Mouse (Mus musculus): Measurements from ENCODE around the gene Nfib. TPM values are rescaled to one million over a fixed set of nuclear protein-coding genes. Genes with fewer than 3 reads are reported as not detected.

Gene Nfib
- total and polyA plus RNA-seq, 3 experiments = 0.04 to 0.11 (median 0.09) TPM

- in situ Hi-C loops (cut with MboI; ENCODE audit: low pct_ligation_motif_present, low pct_unique_long_range_greater_than_20kb, low sequenced_read_pairs) (no loop called here), dilution Hi-C loops (cut with MboI; ENCODE audit: extremely low pct_ligation_motif_present, extremely low pct_unique_long_range_greater_than_20kb, low sequenced_read_pairs) (no loop called here)
- Histone ChIP-seq H3K9ac (ENCODE audit: insufficient read depth, low read depth) (no peak overlapping the region), H3K4me3 (replicated peaks in 1 of 3; ENCODE audit: low read depth in 2 of 3, low read length in 2 of 3, poor library complexity in 1 of 3) (no peak overlapping the region), H3K27me3 (replicated peaks) (no peaks in the 10 kb centered on the region), H3K36me3 (replicated peaks in 1 of 2; ENCODE audit: control insufficient read depth in 1 of 2, insufficient read depth in 1 of 2, low read length in 1 of 2) (no peaks in the 10 kb centered on the region), H3K9me3 (replicated peaks; ENCODE audit: low read length) (no peaks in the 10 kb centered on the region), H3K4me2 (ENCODE audit: insufficient read depth, low read depth, poor library complexity, severe bottlenecking) (no peak overlapping the region), H3K4me1 (ENCODE audit: control insufficient read depth in 1 of 2, insufficient read depth in 2 of 2) (peaks cover 2 to 3% of the 10 kb centered on the region in 2 experiments; a peak in 1 of 4 replicates), H3K79me2 (replicated peaks; ENCODE audit: control insufficient read depth, extremely low read depth, insufficient read depth, poor library complexity, severe bottlenecking) (no peaks in the 10 kb centered on the region), H3K27ac (ENCODE audit: insufficient read depth, low read depth) (no peak overlapping the region)
- TF ChIP-seq JUND (conservative IDR thresholded peaks at IDR 0.05; ENCODE audit: low read depth, low read length) (no peak), MEF2A (IDR thresholded peaks at IDR 0.05; ENCODE audit: borderline replicate concordance, low read depth, low read length) (no peak)
- no peak for DNase-seq (ENCODE audit: extremely low read depth)
Measured at GRCm38 (mm10) chr4:82362294-82362693, 343.3 kb downstream of the Nfib start.

- TF ChIP-seq POLR2A (IDR thresholded peaks at IDR 0.05; ENCODE audit: low read depth, low read length) (no peak), TCF12 (IDR thresholded peaks at IDR 0.05; ENCODE audit: low read depth, low read length) (no peak), RAD21 (IDR thresholded peaks at IDR 0.05; ENCODE audit: low read depth, low read length) (no peak), POLR2AphosphoS2 (IDR thresholded peaks at IDR 0.05; ENCODE audit: low read depth, low read length) (no peak), ELF1 (IDR thresholded peaks at IDR 0.05; ENCODE audit: low read depth, low read length) (no peak), EP300 (IDR thresholded peaks at IDR 0.05; ENCODE audit: low read length) (no peak), NRF1 (IDR thresholded peaks at IDR 0.05; ENCODE audit: low read depth, low read length) (no peak), KAT2A (IDR thresholded peaks at IDR 0.05; ENCODE audit: insufficient replicate concordance, low read length) (no peak), MEF2A (IDR thresholded peaks at IDR 0.05; ENCODE audit: borderline replicate concordance, low read depth, low read length) (no peak)
- no peak overlapping the region for H3K4me2 ChIP-seq (ENCODE audit: insufficient read depth, low read depth, poor library complexity, severe bottlenecking)
- no peaks in the 10 kb centered on the region for H3K27me3 ChIP-seq (replicated peaks)
- dilution Hi-C loops (cut with MboI; ENCODE audit: extremely low pct_ligation_motif_present, extremely low pct_unique_long_range_greater_than_20kb, low sequenced_read_pairs) (no loop called here), in situ Hi-C loops (cut with MboI; ENCODE audit: low pct_ligation_motif_present, low pct_unique_long_range_greater_than_20kb, low sequenced_read_pairs) (no loop called here)
- H3K9ac ChIP-seq (ENCODE audit: insufficient read depth, low read depth) = no peak overlapping the region
- DNase-seq (ENCODE audit: extremely low read depth) = no peak
- no peak overlapping the region for H3K27ac ChIP-seq (ENCODE audit: insufficient read depth, low read depth)
- no peaks in the 10 kb centered on the region for H3K79me2 ChIP-seq (replicated peaks; ENCODE audit: control insufficient read depth, extremely low read depth, insufficient read depth, poor library complexity, severe bottlenecking)
- no peaks in the 10 kb centered on the region for H3K9me3 ChIP-seq (replicated peaks; ENCODE audit: low read length)
- peaks cover 2 to 3% of the 10 kb centered on the region in 2 experiments; a peak in 1 of 4 replicates for H3K4me1 ChIP-seq (ENCODE audit: control insufficient read depth in 1 of 2, insufficient read depth in 2 of 2)
- no peaks in the 10 kb centered on the region for H3K36me3 ChIP-seq (replicated peaks in 1 of 2; ENCODE audit: control insufficient read depth in 1 of 2, insufficient read depth in 1 of 2, low read length in 1 of 2)
- H3K4me3 ChIP-seq (replicated peaks in 1 of 3; ENCODE audit: low read depth in 2 of 3, low read length in 2 of 3, poor library complexity in 1 of 3) = no peak overlapping the region
Measured at GRCm38 (mm10) chr4:82360081-82360511, 345.5 kb downstream of the Nfib start.

- dilution Hi-C loops (cut with MboI; ENCODE audit: extremely low pct_ligation_motif_present, extremely low pct_unique_long_range_greater_than_20kb, low sequenced_read_pairs) = no loop called here
- no peaks in the 10 kb centered on the region for H3K79me2 ChIP-seq (replicated peaks; ENCODE audit: control insufficient read depth, extremely low read depth, insufficient read depth, poor library complexity, severe bottlenecking)
- DNase-seq (ENCODE audit: extremely low read depth) = no peak
- no peaks in the 10 kb centered on the region for H3K9me3 ChIP-seq (replicated peaks; ENCODE audit: low read length)
- H3K9ac ChIP-seq (ENCODE audit: insufficient read depth, low read depth) = no peak overlapping the region
- H3K4me1 ChIP-seq (ENCODE audit: control insufficient read depth in 1 of 2, insufficient read depth in 2 of 2) = 0 out of 4 replicates have a peak, but pooled peaks cover 0 to 2% of the 10 kb centered on the region in 2 experiments
- in situ Hi-C loops (cut with MboI; ENCODE audit: low pct_ligation_motif_present, low pct_unique_long_range_greater_than_20kb, low sequenced_read_pairs) = no loop called here
- no peak for TF ChIP-seq ZNF384 (IDR thresholded peaks at IDR 0.05; ENCODE audit: low read depth, low read length)
- TF ChIP-seq HCFC1 (IDR thresholded peaks at IDR 0.05; ENCODE audit: low read depth, low read length) = no peak
- TF ChIP-seq BHLHE40 (IDR thresholded peaks at IDR 0.05; ENCODE audit: low read depth, low read length) = no peak
- no peak for TF ChIP-seq TBP (conservative IDR thresholded peaks at IDR 0.05; ENCODE audit: low read depth, low read length)
- no peak for TF ChIP-seq SMC3 (IDR thresholded peaks at IDR 0.05; ENCODE audit: low read depth, low read length)
- no peak for TF ChIP-seq MAX (IDR thresholded peaks at IDR 0.05; ENCODE audit: low read length)
- TF ChIP-seq ETS1 (conservative IDR thresholded peaks at IDR 0.05; ENCODE audit: low read depth, low read length) = no peak
- no peak for TF ChIP-seq USF2 (conservative IDR thresholded peaks at IDR 0.05; ENCODE audit: low read depth, low read length)
- TF ChIP-seq ZKSCAN1 (IDR thresholded peaks at IDR 0.05; ENCODE audit: borderline replicate concordance, low read depth, low read length) = no peak
- no peak for TF ChIP-seq MYC (IDR thresholded peaks at IDR 0.05; ENCODE audit: low read depth, low read length)
- TF ChIP-seq POLR2AphosphoS2 (IDR thresholded peaks at IDR 0.05; ENCODE audit: low read depth, low read length) = no peak
- TF ChIP-seq CHD2 (IDR thresholded peaks at IDR 0.05; ENCODE audit: low read length) = no peak
- TF ChIP-seq GABPA (IDR thresholded peaks at IDR 0.05; ENCODE audit: insufficient replicate concordance, low read depth, low read length) = no peak
- TF ChIP-seq ZMIZ1 (IDR thresholded peaks at IDR 0.05; ENCODE audit: low read depth, low read length) = no peak
- H3K36me3 ChIP-seq (replicated peaks in 1 of 2; ENCODE audit: control insufficient read depth in 1 of 2, insufficient read depth in 1 of 2, low read length in 1 of 2) = no peaks in the 10 kb centered on the region
- H3K27me3 ChIP-seq (replicated peaks) = no peaks in the 10 kb centered on the region
- H3K27ac ChIP-seq (ENCODE audit: insufficient read depth, low read depth) = no peak overlapping the region
- no peak overlapping the region for H3K4me3 ChIP-seq (replicated peaks in 1 of 3; ENCODE audit: low read depth in 2 of 3, low read length in 2 of 3, poor library complexity in 1 of 3)
- no peak overlapping the region for H3K4me2 ChIP-seq (ENCODE audit: insufficient read depth, low read depth, poor library complexity, severe bottlenecking)
Measured at GRCm38 (mm10) chr4:82359110-82359509, 346.4 kb downstream of the Nfib start.

Data from CH12.LX (cell line).